In the genomic region with DNA sequence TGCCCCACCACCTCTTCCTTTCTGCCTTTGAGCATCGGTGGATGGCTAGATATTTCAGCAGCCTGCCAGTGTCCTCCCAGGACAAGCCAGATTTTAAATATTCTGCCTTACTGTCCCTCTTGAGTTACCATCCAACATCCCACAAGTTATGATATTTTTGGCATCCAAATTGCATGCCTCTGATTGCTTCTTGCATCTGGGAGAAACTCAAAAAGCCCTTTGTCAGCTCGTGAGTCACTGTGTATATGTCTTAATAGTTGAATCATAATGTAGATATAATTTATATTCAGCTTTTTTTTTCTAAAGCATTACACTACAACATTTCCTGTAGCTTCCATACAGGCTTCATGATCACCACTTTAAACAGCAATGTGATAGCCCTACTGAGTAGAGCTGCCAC, we compare ENCODE assay signal across 22 mouse cellular contexts. TPM values are rescaled to one million over a fixed set of nuclear protein-coding genes. Genes with fewer than 3 reads are reported as not detected.
"Had no signal": no experiment of that assay in that cellular context is flagged by ENCODE, and none has a peak within 500 bp of the region (broad histone marks: within the 10 kb centered on the region; RNA-seq: fewer than 3 reads in every experiment).

No protein-coding gene starts in this region.

- H3K9me3 ChIP-seq: kidney, embryonic 15.5 days; liver, embryonic 13.5 days; neural tube, embryonic 13.5 days had no signal

- H3K4me3 ChIP-seq: kidney, embryonic 15.5 days; left cerebral cortex, adult 2 months; liver, embryonic 13.5 days; neural tube, embryonic 13.5 days had no signal

- H3K36me3 ChIP-seq: kidney, embryonic 15.5 days; liver, embryonic 13.5 days; neural tube, embryonic 13.5 days had no signal

- H3K27ac ChIP-seq: kidney, embryonic 15.5 days; left cerebral cortex, adult 2 months; liver, embryonic 13.5 days; macrophage; neural tube, embryonic 13.5 days had no signal

- H3K9ac ChIP-seq: kidney, embryonic 15.5 days; liver, embryonic 13.5 days; neural tube, embryonic 13.5 days had no signal

- H3K4me2 ChIP-seq: kidney, embryonic 15.5 days; liver, embryonic 13.5 days; neural tube, embryonic 13.5 days had no signal

- DNase-seq: kidney, adult 11 months; kidney, adult 8-10 months; kidney, postnatal 10 days; kidney, postnatal 36 days; layer of hippocampus, postnatal 36 days; liver, embryonic 13.5 days; lung, adult 2 months; right cerebral cortex, postnatal 25 days; spleen, adult 18-20 months; thymus, adult 2 months; thymus, postnatal 14 days; thymus, postnatal 4 days had no signal

RNA-seq across cellular contexts. Expression of gene Dnajc5g, which starts 19.0 kb away (rescaled TPM):
- polyA plus RNA-seq: kidney, embryonic 15.5 days; limb, embryonic 11.5 days; limb, embryonic 14.5 days; liver, adult 2 months; liver, embryonic 13.5 days; liver, embryonic 16.5 days; lung, adult 2 months; lung, embryonic 16.5 days; macrophage; neural tube, embryonic 13.5 days; stomach, embryonic 16.5 days; thymus, adult 2 months had no signal

RNA-seq across cellular contexts. Expression of gene Slc30a3, which starts 20.9 kb away (rescaled TPM):
- polyA plus RNA-seq: limb, embryonic 11.5 days; lung, adult 2 months; macrophage had no signal

RNA-seq across cellular contexts. Expression of gene Trim54, which starts 29.4 kb away (rescaled TPM):
- polyA plus RNA-seq: liver, adult 2 months; macrophage had no signal
